Comparison of ENCODE assay signal across 18 mouse cellular contexts in genomic region chr4:152886773-152887172, GRCm38 (mm10).
DNase-seq lines count a peak whose midpoint lies in the region; ATAC-seq and TF ChIP-seq lines count a peak whose summit lies in the region.
"Had no signal": no experiment of that assay in that cellular context is flagged by ENCODE, and none has a peak within 500 bp of the region (broad histone marks: within the 10 kb centered on the region; RNA-seq: fewer than 3 reads in every experiment).

No protein-coding gene starts in this region.

- no peaks in the 10 kb centered on the region for H3K36me3 ChIP-seq in heart, embryonic 12.5 days
- H3K36me3 ChIP-seq in ES-E14 (ENCODE audit: control insufficient read depth, insufficient read depth, low read length, poor library complexity, severe bottlenecking) = no peaks in the 10 kb centered on the region
- no peaks in the 10 kb centered on the region for H3K36me3 ChIP-seq in liver, embryonic 15.5 days (replicated peaks)
- H3K36me3 ChIP-seq in forebrain, embryonic 15.5 days = no peaks in the 10 kb centered on the region
- H3K36me3 ChIP-seq: embryonic facial prominence, embryonic 12.5 days; limb, embryonic 13.5 days had no signal

- peak; percentile 90 for ATAC-seq in heart, embryonic 12.5 days (ENCODE audit: insufficient number of reproducible peaks, low FRiP score)
- ATAC-seq in liver, embryonic 15.5 days (ENCODE audit: insufficient read depth) = 0 out of 2 replicates have a peak, but pooled peaks have one; percentile 12
- no peak for ATAC-seq in erythroid progenitor cell, adult 5-6 weeks (replicated peaks; ENCODE audit: low FRiP score, poor library complexity, severe bottlenecking)
- no peak for ATAC-seq in forebrain, embryonic 15.5 days (replicated peaks)
- ATAC-seq: forebrain, embryonic 14.5 days had no signal

- H3K9ac ChIP-seq in heart, embryonic 12.5 days = no peak overlapping the region
- H3K9ac ChIP-seq in ES-E14 (ENCODE audit: insufficient read depth, low read depth, low read length, poor library complexity, severe bottlenecking) = peak overlapping the region; percentile 34; the same call in 1 of the 2 replicates
- H3K9ac ChIP-seq in liver, embryonic 15.5 days = no peak overlapping the region
- H3K9ac ChIP-seq in forebrain, embryonic 15.5 days (replicated peaks) = no peak overlapping the region
- H3K9ac ChIP-seq: embryonic facial prominence, embryonic 12.5 days; limb, embryonic 13.5 days had no signal

- intact Hi-C loops in heart, postnatal 10 days (cut with DNase I) = no loop called here

- H3K4me1 ChIP-seq in heart, embryonic 12.5 days (replicated peaks) = no peaks in the 10 kb centered on the region
- no peaks in the 10 kb centered on the region; a peak in 1 of 4 replicates for H3K4me1 ChIP-seq in ES-E14 (ENCODE audit: control insufficient read depth in 2 of 2, insufficient read depth in 2 of 2, low read length in 2 of 2, poor library complexity in 1 of 2)
- H3K4me1 ChIP-seq in liver, embryonic 15.5 days (replicated peaks) = no peaks in the 10 kb centered on the region
- H3K4me1 ChIP-seq in forebrain, embryonic 15.5 days = no peaks in the 10 kb centered on the region
- H3K4me1 ChIP-seq: embryonic facial prominence, embryonic 12.5 days; limb, embryonic 13.5 days had no signal

- WGBS in heart, embryonic 12.5 days = 44% methylated on average over 9 of the region's 9 CpGs
- WGBS in liver, embryonic 15.5 days (ENCODE audit: insufficient replicate concordance) = 59% methylated on average over 9 of the region's 9 CpGs
- WGBS in forebrain, embryonic 15.5 days = 84% methylated on average over 9 of the region's 9 CpGs

- DNase-seq in heart, postnatal 10 days = no peak
- DNase-seq in ES-E14 (ENCODE audit: low read depth, low spot score) = peak; percentile 65
- peak; percentile 13 for DNase-seq in embryo, embryonic 10.5 days (ENCODE audit: low spot score)
- DNase-seq in urinary bladder, postnatal 25 days (ENCODE audit: low spot score) = no peak
- DNase-seq: adrenal gland, postnatal 10 days; cerebellum, adult 2 months; gastrocnemius, postnatal 36 days; heart, postnatal 4 days; kidney, adult 11 months; lung, postnatal 36 days had no signal

- no peak overlapping the region for H3K4me3 ChIP-seq in heart, embryonic 12.5 days
- peak overlapping the region; percentile 40 to 64 for H3K4me3 ChIP-seq in ES-E14 (ENCODE audit: insufficient read depth in 1 of 2, low read depth in 1 of 2, low read length in 2 of 2, poor library complexity in 1 of 2, severe bottlenecking in 1 of 2)
- H3K4me3 ChIP-seq in liver, embryonic 15.5 days (replicated peaks) = no peak overlapping the region
- H3K4me3 ChIP-seq in forebrain, embryonic 15.5 days = no peak overlapping the region
- H3K4me3 ChIP-seq: embryonic facial prominence, embryonic 12.5 days; left cerebral cortex, adult 2 months; limb, embryonic 13.5 days had no signal

- in situ Hi-C loops in ES-E14 (cut with MboI; ENCODE audit: low sequenced_read_pairs in 2 of 2, unreplicated experiment in 2 of 2) = no loop called here

- no peak overlapping the region for H3K4me2 ChIP-seq in heart, embryonic 12.5 days
- no peak overlapping the region for H3K4me2 ChIP-seq in liver, embryonic 15.5 days
- H3K4me2 ChIP-seq in forebrain, embryonic 15.5 days (replicated peaks) = no peak overlapping the region
- H3K4me2 ChIP-seq: embryonic facial prominence, embryonic 12.5 days; limb, embryonic 13.5 days had no signal

- peaks cover 12% of the 10 kb centered on the region for H3K9me3 ChIP-seq in heart, embryonic 12.5 days (replicated peaks)
- no peaks in the 10 kb centered on the region for H3K9me3 ChIP-seq in ES-E14 (ENCODE audit: control insufficient read depth, insufficient read depth, low read depth, low read length)
- H3K9me3 ChIP-seq in liver, embryonic 15.5 days (replicated peaks) = no peaks in the 10 kb centered on the region; the same call in 1 of the 2 replicates
- no peaks in the 10 kb centered on the region for H3K9me3 ChIP-seq in forebrain, embryonic 15.5 days
- H3K9me3 ChIP-seq: embryonic facial prominence, embryonic 12.5 days had no signal

- H3K27ac ChIP-seq in heart, embryonic 12.5 days (ENCODE audit: poor library complexity, severe bottlenecking) = no peak overlapping the region
- no peak overlapping the region for H3K27ac ChIP-seq in ES-E14 (ENCODE audit: insufficient read depth, low read depth, low read length, poor library complexity, severe bottlenecking)
- no peak overlapping the region for H3K27ac ChIP-seq in liver, embryonic 15.5 days (replicated peaks)
- no peak overlapping the region for H3K27ac ChIP-seq in forebrain, embryonic 15.5 days (replicated peaks)
- H3K27ac ChIP-seq: embryonic facial prominence, embryonic 12.5 days; left cerebral cortex, adult 2 months; limb, embryonic 13.5 days had no signal

- no peaks in the 10 kb centered on the region for H3K27me3 ChIP-seq in heart, embryonic 12.5 days (replicated peaks)
- H3K27me3 ChIP-seq in liver, embryonic 15.5 days = no peaks in the 10 kb centered on the region
- no peaks in the 10 kb centered on the region for H3K27me3 ChIP-seq in forebrain, embryonic 15.5 days
- H3K27me3 ChIP-seq: embryonic facial prominence, embryonic 12.5 days; limb, embryonic 13.5 days had no signal

TF ChIP-seq in ES-E14, 5 proteins besides CTCF, POLR2A, EP300 and RAD21:
- TF ChIP-seq MAFK (IDR thresholded peaks at IDR 0.05; ENCODE audit: insufficient read depth, low read depth, low read length) (no peak), CHD2 (IDR thresholded peaks at IDR 0.05; ENCODE audit: low read depth, low read length) (peak; percentile 51; the same call in 1 of the 2 replicates)

Comparison
In these comparisons a context has a peak if more than half of its experiments do, and no peak if none do; other contexts are left out.
1. ATAC-seq: peak in heart, embryonic 12.5 days (single experiment) and liver, embryonic 15.5 days (single experiment); none in erythroid progenitor cell, adult 5-6 weeks (single experiment) and forebrain, embryonic 15.5 days (single experiment).
2. H3K4me3 ChIP-seq: peak in ES-E14 (2 of 2); none in heart, embryonic 12.5 days (single experiment), liver, embryonic 15.5 days (single experiment) and forebrain, embryonic 15.5 days (single experiment).
3. DNase-seq: peak in ES-E14 (single experiment) and embryo, embryonic 10.5 days (single experiment); none in heart, postnatal 10 days (0 of 2) and urinary bladder, postnatal 25 days (single experiment).